Mouse (Mus musculus): ENCODE data around the gene Slit3. TPM values are rescaled to one million over a fixed set of nuclear protein-coding genes. Genes with fewer than 3 reads are reported as not detected.
A peak's percentile ranks its signal among the peaks of the same experiment; 100 is the strongest.

Gene Slit3
- 20.9 and 21.9 TPM in 2 replicates for polyA plus RNA-seq (2015; fragmentation: Nextera tagmentation; extraction: Ambion mirVana)

DNA sequence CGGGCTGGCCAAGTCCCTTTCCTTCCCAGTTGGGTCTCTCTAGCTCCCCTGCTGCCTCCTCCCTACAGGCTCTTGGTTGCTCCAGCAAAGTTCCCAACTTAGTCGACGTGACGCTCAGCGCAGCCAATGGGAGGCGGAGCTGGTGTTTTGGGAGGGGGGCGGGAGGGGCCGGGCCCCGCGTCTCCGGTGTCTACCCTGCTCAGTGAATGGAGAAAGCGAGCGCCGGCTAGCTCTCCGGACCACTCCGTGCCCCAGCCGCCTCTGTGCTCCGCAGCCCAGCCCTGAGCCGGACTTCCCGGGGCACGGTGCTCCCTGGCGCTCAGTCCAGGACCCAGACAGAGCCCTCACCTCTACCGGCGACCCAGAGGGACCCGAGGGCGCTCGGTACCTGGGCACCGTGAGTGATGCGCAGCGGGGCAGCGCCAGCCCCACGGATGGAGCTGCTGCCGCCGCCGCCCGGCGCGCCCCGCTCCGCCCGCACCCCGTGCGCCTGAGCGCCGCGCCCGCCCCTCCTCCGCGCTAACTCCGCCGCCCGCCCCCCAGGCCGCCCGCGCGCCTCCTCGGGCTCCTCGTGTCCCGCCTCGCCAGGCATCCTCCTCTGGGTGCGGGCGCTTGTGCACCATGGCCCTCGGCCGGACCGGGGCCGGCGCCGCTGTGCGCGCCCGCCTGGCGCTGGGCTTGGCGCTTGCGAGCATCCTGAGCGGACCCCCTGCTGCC is at the start of gene Slit3:
Gene Slit3, plus strand, starts transcription at position 331 of the 717 bp plus-strand sequence.
- no peaks in the 10 kb centered on the region for H3K9me3 ChIP-seq
- peak; percentile 86 for ATAC-seq (ENCODE audit: low FRiP score, low read depth)
- peaks cover 8% of the 10 kb centered on the region; the same call in 1 of the 2 replicates for H3K27me3 ChIP-seq
- peaks cover 68% of the 10 kb centered on the region for H3K4me1 ChIP-seq
- peak within 1 kb of the TSS; percentile 85 for H3K4me3 ChIP-seq
- H3K36me3 ChIP-seq: no peaks in the 10 kb centered on the region
- peak within 1 kb of the TSS; percentile 87 for H3K4me2 ChIP-seq (replicated peaks)
- WGBS: under 1% methylated on average over 73 of the region's 75 CpGs
- peak within 1 kb of the TSS; percentile 89 for H3K9ac ChIP-seq
- peak within 1 kb of the TSS; percentile 91 for H3K27ac ChIP-seq

DNA sequence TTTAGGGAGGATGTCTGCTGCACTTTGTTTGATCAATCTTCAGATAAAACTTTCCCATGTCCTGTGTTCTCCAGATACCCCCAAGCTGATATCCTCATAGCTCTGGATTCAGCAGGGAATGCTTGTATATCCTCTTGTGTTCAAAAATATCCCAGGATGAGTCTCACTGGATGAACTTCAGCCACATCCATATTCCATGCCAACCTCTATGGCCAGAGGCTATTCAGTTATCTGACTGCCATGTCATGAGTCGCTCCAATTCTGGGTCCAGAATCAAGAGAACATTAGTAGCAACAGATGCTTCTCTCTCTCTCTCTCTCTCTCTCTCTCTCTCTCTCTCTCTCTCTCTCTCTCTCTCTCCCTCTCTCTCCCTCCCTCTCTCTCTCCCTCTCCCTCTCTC is 49.6 kb upstream of the Slit3 start:
- Histone ChIP-seq H3K9ac (no peak overlapping the region), H3K27ac (no peak overlapping the region), H3K4me2 (replicated peaks) (no peak overlapping the region), H3K4me3 (no peak overlapping the region), H3K9me3 (no peaks in the 10 kb centered on the region), H3K36me3 (no peaks in the 10 kb centered on the region), H3K4me1 (peaks cover 16% of the 10 kb centered on the region; the same call in 1 of the 2 replicates), H3K27me3 (0 out of 2 replicates have a peak, but pooled peaks cover 3% of the 10 kb centered on the region)
- no peak for ATAC-seq (ENCODE audit: low FRiP score, low read depth)
- WGBS: 87% methylated on average over 1 of the region's 1 CpGs

DNA sequence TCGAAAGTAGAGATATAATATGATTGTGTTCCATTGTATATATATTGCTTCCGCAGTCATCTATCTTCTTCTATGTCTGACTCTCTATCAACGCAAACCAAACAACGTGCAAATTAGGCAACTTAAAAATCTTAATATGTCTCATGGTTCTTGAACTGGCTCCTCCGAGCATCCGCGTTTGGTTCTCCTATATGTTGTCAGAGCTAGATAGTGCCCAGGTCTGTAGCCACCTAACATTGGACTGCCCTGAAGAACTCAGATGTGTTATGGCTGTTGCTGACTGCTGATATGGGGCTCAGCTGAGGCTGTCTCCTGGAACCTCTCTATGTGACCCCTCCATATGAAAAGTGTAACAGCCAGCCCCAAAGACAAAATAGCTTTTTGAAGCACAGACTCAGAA is 45.6 kb upstream of the Slit3 start:
- 97% methylated on average over 7 of the region's 7 CpGs for WGBS
- ATAC-seq (ENCODE audit: low FRiP score, low read depth): no peak
- Histone ChIP-seq H3K9ac (no peak overlapping the region), H3K4me2 (replicated peaks) (no peak overlapping the region), H3K4me3 (no peak overlapping the region), H3K27ac (no peak overlapping the region), H3K27me3 (0 out of 2 replicates have a peak, but pooled peaks cover 3% of the 10 kb centered on the region), H3K36me3 (no peaks in the 10 kb centered on the region), H3K9me3 (no peaks in the 10 kb centered on the region), H3K4me1 (0 out of 2 replicates have a peak, but pooled peaks cover 9% of the 10 kb centered on the region)

DNA sequence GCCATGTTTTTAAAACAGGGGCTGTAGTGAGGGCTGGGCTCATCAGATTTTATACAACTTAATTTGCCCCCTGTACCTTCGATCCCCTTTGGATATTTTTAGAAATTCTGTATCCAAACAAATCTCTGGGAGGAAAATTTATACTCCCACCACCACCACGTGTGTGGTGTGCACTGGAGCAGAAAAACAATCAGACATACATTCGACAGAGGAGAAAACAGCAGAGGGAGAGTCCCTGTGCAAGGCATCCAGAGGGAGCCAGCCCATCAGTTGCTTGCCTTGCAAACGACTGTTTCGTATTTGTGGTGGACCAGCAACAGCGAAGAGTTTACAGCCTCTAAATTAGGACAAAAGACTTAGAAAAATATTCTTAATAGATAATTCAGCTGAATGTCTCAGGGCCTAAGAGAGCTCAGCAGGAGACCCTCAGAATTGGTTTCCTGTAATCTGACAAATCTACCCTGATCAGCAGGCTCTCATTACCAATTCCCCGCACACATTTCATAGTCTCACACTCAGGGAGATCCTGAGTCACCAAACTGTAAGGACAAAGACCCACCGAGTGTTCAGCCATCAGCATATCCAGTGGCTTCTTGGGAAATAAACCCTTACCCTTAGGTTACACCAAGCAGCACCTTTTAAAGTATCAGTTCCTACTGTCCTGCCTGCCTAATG is 40.4 kb upstream of the Slit3 start:
- 33% methylated on average over 8 of the region's 8 CpGs for WGBS
- Histone ChIP-seq H3K9ac (no peak overlapping the region), H3K27me3 (no peaks in the 10 kb centered on the region), H3K4me3 (no peak overlapping the region), H3K27ac (no peak overlapping the region), H3K4me1 (peaks cover 11% of the 10 kb centered on the region), H3K9me3 (no peaks in the 10 kb centered on the region), H3K36me3 (no peaks in the 10 kb centered on the region), H3K4me2 (replicated peaks) (no peak overlapping the region)
- no peak for ATAC-seq (ENCODE audit: low FRiP score, low read depth)

DNA sequence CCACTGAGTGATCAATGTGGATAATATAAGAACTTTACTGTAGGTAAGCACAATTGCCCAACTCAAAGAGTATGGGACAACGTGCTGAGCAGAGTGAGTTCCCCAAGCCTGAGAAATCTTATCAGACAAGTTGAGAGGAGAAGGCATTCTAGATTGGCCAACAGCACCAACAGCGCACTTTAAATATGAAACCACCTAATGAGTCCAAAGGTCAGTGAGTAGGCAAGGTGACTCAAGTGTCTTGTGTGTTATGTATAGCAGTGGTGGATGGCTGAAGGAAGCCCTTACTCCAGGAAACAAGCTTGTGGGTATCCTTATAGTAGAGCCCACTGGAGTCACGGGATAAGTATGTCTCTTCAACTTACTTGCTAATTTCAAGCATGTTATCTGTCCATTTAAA is 38.7 kb upstream of the Slit3 start:
- H3K36me3 ChIP-seq: no peaks in the 10 kb centered on the region
- peaks cover 20% of the 10 kb centered on the region for H3K4me1 ChIP-seq
- H3K4me3 ChIP-seq: no peak overlapping the region
- WGBS: 88% methylated on average over 3 of the region's 3 CpGs
- H3K9me3 ChIP-seq: no peaks in the 10 kb centered on the region
- H3K27me3 ChIP-seq: no peaks in the 10 kb centered on the region
- no peak overlapping the region for H3K4me2 ChIP-seq (replicated peaks)
- no peak overlapping the region for H3K27ac ChIP-seq
- ATAC-seq (ENCODE audit: low FRiP score, low read depth): no peak
- H3K9ac ChIP-seq: no peak overlapping the region

DNA sequence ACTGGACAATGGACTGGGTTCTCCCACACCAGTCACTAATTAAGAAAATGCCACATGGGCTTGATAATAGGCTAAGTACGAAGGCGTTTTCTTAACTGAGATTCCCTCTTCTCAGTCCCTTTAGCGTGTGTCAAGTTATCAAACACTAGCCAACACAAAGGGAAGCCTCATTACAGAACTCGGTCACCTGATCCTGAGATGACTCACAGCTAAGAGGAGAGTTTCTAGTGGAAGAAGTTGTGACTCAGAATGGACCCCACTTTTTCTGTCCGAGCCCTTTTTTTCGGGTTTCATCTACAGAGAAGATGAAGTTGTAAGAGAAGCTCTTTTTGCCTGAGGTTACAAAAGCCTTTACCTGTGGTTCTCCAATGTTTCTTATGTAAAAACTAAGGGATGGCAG is 38.0 kb upstream of the Slit3 start:
- Histone ChIP-seq H3K4me3 (no peak overlapping the region), H3K9me3 (no peaks in the 10 kb centered on the region), H3K36me3 (no peaks in the 10 kb centered on the region), H3K27ac (no peak overlapping the region), H3K27me3 (no peaks in the 10 kb centered on the region), H3K4me2 (replicated peaks) (no peak overlapping the region), H3K9ac (no peak overlapping the region), H3K4me1 (peaks cover 20% of the 10 kb centered on the region)
- ATAC-seq (ENCODE audit: low FRiP score, low read depth): no peak
- 75% methylated on average over 6 of the region's 6 CpGs for WGBS

DNA sequence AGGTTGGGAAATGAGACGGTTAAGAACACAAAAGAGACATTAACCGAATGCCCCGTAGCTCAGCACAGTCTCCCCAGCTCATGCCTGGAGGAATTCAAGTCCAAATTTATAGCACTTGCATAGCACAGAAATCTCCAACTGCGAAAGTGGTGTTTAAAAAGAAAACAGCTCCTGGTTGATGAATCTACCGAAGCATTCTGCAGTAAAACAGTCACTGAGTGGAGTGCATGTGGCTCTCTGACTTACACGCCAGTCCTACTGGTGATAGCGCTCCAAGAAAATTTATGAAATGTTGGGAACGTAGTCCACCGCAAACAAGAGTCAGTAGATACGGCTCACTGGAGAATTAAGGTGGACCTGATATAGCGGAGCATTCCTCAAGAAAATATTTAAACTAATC is 35.7 kb upstream of the Slit3 start:
- WGBS: 51% methylated on average over 11 of the region's 11 CpGs
- no peaks in the 10 kb centered on the region for H3K27me3 ChIP-seq
- no peak for ATAC-seq (ENCODE audit: low FRiP score, low read depth)
- H3K9ac ChIP-seq: no peak overlapping the region
- no peaks in the 10 kb centered on the region for H3K36me3 ChIP-seq
- H3K4me1 ChIP-seq: peaks cover 19% of the 10 kb centered on the region
- H3K27ac ChIP-seq: no peak overlapping the region
- H3K4me3 ChIP-seq: no peak overlapping the region
- no peaks in the 10 kb centered on the region for H3K9me3 ChIP-seq
- 0 out of 2 replicates have a peak overlapping the region, but pooled peaks have one; percentile 4 for H3K4me2 ChIP-seq (replicated peaks)

DNA sequence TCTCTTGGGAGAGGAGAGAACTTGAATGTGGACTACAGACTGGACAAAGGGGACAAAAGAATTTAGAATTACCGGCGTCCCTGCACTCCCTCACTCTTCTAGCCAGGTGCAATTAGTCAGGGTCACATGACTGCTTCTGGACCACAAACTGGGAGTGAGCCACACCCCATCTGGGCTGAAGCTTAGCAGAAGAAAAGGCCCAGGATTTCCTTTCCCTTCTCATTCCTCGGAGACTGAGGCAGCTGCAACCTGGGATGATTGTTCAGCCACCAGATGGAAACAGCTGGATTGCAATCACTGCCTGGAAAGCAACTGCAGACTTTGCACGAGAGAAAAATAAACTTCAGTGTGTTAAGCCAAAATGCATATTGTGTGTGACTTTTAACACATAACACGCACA is 35.0 kb upstream of the Slit3 start:
- H3K4me1 ChIP-seq: peaks cover 15% of the 10 kb centered on the region
- no peaks in the 10 kb centered on the region for H3K9me3 ChIP-seq
- no peak overlapping the region for H3K9ac ChIP-seq
- no peaks in the 10 kb centered on the region for H3K27me3 ChIP-seq
- H3K36me3 ChIP-seq: no peaks in the 10 kb centered on the region
- H3K4me3 ChIP-seq: no peak overlapping the region
- no peak overlapping the region for H3K4me2 ChIP-seq (replicated peaks)
- 32% methylated on average over 5 of the region's 5 CpGs for WGBS
- peak; percentile 67; the same call in 1 of the 2 replicates for ATAC-seq (ENCODE audit: low FRiP score, low read depth)
- no peak overlapping the region for H3K27ac ChIP-seq

DNA sequence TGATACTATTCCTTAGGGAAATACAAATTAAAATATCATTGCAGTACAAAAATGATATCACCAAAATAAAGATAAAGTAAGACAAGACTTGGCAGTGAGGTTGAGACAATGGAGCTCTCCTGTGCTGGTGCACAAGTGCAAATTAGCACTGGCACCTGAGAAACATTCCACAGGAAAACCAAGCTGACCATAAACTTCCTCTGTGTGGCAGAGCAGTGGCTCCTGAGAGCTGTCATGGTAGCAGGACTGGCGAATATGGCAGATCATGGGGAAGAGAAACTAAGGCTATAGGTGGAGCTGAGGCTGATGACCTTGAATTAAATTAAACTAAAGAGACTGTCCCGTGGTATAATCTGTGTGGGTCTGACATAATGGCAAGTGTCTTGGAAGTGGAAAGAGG is 33.6 kb upstream of the Slit3 start:
- WGBS: 74% methylated on average over 2 of the region's 2 CpGs
- no peaks in the 10 kb centered on the region for H3K36me3 ChIP-seq
- no peak overlapping the region for H3K4me3 ChIP-seq
- no peak for ATAC-seq (ENCODE audit: low FRiP score, low read depth)
- H3K9ac ChIP-seq: no peak overlapping the region
- no peaks in the 10 kb centered on the region for H3K27me3 ChIP-seq
- H3K27ac ChIP-seq: no peak overlapping the region
- no peak overlapping the region for H3K4me2 ChIP-seq (replicated peaks)
- H3K4me1 ChIP-seq: peaks cover 15% of the 10 kb centered on the region
- no peaks in the 10 kb centered on the region for H3K9me3 ChIP-seq

DNA sequence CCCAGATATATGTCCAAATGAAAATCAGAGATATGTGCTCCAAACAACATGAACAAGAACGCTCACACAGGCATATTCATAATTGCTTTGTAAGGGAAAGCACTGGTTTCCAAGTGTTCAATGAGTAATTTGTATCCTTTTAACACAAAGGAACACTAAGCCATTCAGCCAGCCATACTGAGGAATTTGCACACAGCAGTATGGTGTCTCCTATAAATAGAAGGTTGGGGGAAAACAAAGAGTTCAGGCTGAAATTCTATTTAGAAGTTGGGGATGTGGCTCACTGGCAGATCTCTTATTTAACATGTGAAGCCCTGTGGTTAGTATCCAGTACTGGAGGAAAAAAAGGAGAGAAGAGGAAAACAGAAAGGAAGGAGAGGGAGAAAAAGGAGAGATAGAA is 32.9 kb upstream of the Slit3 start:
- H3K27me3 ChIP-seq: no peaks in the 10 kb centered on the region
- no peak overlapping the region for H3K4me2 ChIP-seq (replicated peaks)
- H3K27ac ChIP-seq: no peak overlapping the region
- WGBS: 92% methylated on average over 1 of the region's 1 CpGs
- no peaks in the 10 kb centered on the region for H3K36me3 ChIP-seq
- H3K9ac ChIP-seq: no peak overlapping the region
- ATAC-seq (ENCODE audit: low FRiP score, low read depth): no peak
- peaks cover 15% of the 10 kb centered on the region for H3K4me1 ChIP-seq
- H3K4me3 ChIP-seq: no peak overlapping the region
- no peaks in the 10 kb centered on the region for H3K9me3 ChIP-seq

DNA sequence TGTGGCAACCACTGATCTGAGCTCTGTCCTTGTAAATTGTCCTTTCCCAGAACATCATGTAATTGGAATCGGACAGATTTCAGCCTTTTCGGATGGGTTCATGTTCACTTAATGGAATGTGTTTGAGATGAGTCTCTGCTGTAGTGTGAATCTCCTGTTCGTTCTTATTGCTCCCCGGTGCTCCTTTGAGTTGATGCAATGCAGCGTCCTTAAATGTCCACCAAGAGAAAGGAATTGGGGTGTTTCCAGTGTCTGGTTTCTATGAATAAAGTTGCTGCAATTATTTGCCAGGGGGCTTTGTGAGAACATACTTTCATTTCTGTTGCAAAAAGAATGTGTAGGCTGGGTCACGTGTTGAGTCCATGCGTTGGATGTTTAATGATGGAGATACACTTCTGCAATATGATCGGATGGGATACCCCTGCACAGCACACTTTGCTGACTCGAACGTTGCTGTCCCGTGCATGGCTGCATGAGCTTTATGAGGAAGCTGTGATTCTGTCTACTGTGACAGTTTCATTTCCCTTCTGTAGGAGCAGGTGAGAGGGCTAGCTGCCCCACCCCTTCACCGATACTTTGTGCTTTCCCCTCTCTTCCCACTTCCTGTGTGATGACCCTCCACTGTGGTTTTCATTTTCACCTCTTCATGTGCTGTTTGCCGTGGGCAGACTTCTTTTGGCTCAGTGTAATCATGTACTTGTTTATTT is 30.2 kb upstream of the Slit3 start:
- no peak overlapping the region for H3K9ac ChIP-seq
- H3K9me3 ChIP-seq: no peaks in the 10 kb centered on the region
- 84% methylated on average over 13 of the region's 13 CpGs for WGBS
- no peaks in the 10 kb centered on the region for H3K36me3 ChIP-seq
- ATAC-seq (ENCODE audit: low FRiP score, low read depth): no peak
- H3K27me3 ChIP-seq: no peaks in the 10 kb centered on the region
- H3K4me3 ChIP-seq: no peak overlapping the region
- no peak overlapping the region for H3K4me2 ChIP-seq (replicated peaks)
- no peak overlapping the region for H3K27ac ChIP-seq
- H3K4me1 ChIP-seq: peaks cover 7% of the 10 kb centered on the region

DNA sequence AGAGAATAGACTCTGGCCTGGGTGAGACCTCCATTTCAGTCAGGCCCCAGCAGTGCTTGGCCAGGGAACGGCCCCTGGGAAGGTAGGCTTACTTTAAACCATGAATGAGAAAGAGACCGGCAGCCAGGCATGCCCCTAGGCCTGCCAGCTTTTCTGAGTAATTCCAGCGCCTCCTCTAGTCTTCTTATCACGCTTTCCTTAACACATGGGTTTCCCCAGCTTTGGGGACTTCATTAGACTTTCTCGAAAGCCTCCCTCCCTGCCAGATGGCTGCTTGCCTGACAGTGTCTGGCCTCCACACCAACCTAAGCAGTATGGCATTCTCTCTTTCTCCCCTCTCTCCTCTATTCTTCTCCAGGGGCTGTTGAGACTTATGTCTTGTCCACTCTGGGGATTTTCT is 24.5 kb upstream of the Slit3 start:
- H3K27me3 ChIP-seq: no peaks in the 10 kb centered on the region
- no peaks in the 10 kb centered on the region for H3K36me3 ChIP-seq
- H3K4me2 ChIP-seq (replicated peaks): no peak overlapping the region
- no peaks in the 10 kb centered on the region for H3K4me1 ChIP-seq
- no peak overlapping the region for H3K4me3 ChIP-seq
- H3K27ac ChIP-seq: no peak overlapping the region
- H3K9me3 ChIP-seq: no peaks in the 10 kb centered on the region
- no peak for ATAC-seq (ENCODE audit: low FRiP score, low read depth)
- WGBS: 50% methylated on average over 5 of the region's 5 CpGs
- no peak overlapping the region for H3K9ac ChIP-seq

Data from limb, embryonic 13.5 days (tissue).